Mouse (Mus musculus) lung, adult 10 weeks (tissue): Measurements from ENCODE around the gene Gm8020. TPM values are rescaled to one million over a fixed set of nuclear protein-coding genes. Genes with fewer than 3 reads are reported as not detected.

ENCODE experiments used
- polyA plus RNA-seq: library from polyadenylated mRNA; stranded (reverse); fragments of 350-450 nt; fragmentation: Illumina TruSeq; extraction: RNeasy Lipid Tissue Mini Kit (QIAGEN cat#74804); gene quantifications from one replicate; pipeline ENCODE4 v1.2.3, GENCODE M21; 2014; ENCODE audit warnings: low read depth, low replicate concordance; ENCODE audit not compliant: insufficient read depth

The Gm8020 gene
- not detected for polyA plus RNA-seq

GRCm38 (mm10) chr14:42502249-42502648, at the start of gene Gm8020:
TSS of gene Gm8020 (minus strand) at chr14:42502349.

GRCm38 (mm10) chr14:42524182-42524581, 22.0 kb upstream of the Gm8020 start, which contains the start of gene Gm8024:
TSS of gene Gm8024 (minus strand) at chr14:42524282.

DNA sequence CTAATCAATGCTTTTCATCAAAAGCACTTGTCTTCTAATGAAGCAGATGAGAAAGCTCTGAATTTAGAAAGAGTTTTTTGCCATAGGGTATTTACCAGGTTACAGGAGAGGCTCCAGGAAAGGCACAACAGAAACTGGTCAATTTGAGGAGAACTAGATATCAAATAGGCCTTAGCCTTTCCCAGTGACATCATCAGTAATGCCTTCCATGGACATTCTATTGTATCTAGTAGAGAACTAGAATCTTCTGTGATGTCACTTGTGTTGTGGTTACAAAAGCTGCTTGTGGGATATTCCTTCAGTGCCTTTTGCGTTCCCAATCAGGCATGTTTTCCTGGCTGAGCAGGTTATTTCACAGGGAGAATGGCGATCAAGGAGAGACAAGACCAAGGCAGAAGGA, 38.6 kb downstream of the Gm8020 start, which contains the start of gene Gm8011:
TSS of gene Gm8011 (plus strand) at position 301 of the 400 bp plus-strand sequence.

Other genes starting within 250 kb of the Gm8020 start
- gene Gm17026, start 242.3 kb downstream of the Gm8020 start, polyA plus RNA-seq: not detected
- not detected for gene Gm9611, start 205.0 kb downstream of the Gm8020 start, polyA plus RNA-seq
- not detected for gene Gm7995, start 192.1 kb downstream of the Gm8020 start, polyA plus RNA-seq
- not detected for gene Gm8005, start 62.7 kb downstream of the Gm8020 start, polyA plus RNA-seq
- not detected for gene Gm8011, start 38.5 kb downstream of the Gm8020 start, polyA plus RNA-seq
- gene Gm8024, start 21.9 kb upstream of the Gm8020 start, polyA plus RNA-seq: not detected
- gene Gm17124, start 97.5 kb upstream of the Gm8020 start, polyA plus RNA-seq: not detected
- not detected for gene Gm3633, start 139.6 kb upstream of the Gm8020 start, polyA plus RNA-seq
- gene Gm10378, start 153.6 kb upstream of the Gm8020 start, polyA plus RNA-seq: not detected